Mouse (Mus musculus) forebrain, embryonic 15.5 days (tissue): ENCODE results near the gene Pla2g4d. TPM values are rescaled to one million over a fixed set of nuclear protein-coding genes. Genes with fewer than 3 reads are reported as not detected.

Experiments used
- ATAC-seq: fragments of 200-750 bp; cut with Nextera tagmentation; replicated peaks from 2 replicates; pipeline ENCODE4 v1.8.0; 2017; ENCODE audit warnings: mild to moderate bottlenecking, moderate TSS enrichment, moderate library complexity
- H3K27ac ChIP-seq: fragments of 300-500 bp; sonication (generic); replicated peaks from 2 replicates; pipeline ENCODE4 v1.5.1; 2015; ENCODE audit warnings: mild to moderate bottlenecking, inconsistent platforms
- H3K27me3 ChIP-seq: fragments of 300-500 bp; sonication (generic); 2 replicates; pipeline ENCODE4 v1.6.1; 2015; ENCODE audit warnings: inconsistent platforms
- H3K36me3 ChIP-seq: fragments of 300-500 bp; sonication (generic); 2 replicates; pipeline ENCODE4 v1.6.1; 2015; ENCODE audit warnings: mild to moderate bottlenecking, inconsistent platforms
- H3K4me1 ChIP-seq: fragments of 300-500 bp; sonication (generic); 2 replicates; pipeline ENCODE4 v1.6.1; 2015; ENCODE audit warnings: inconsistent platforms
- H3K4me2 ChIP-seq: fragments of 300-500 bp; sonication (generic); replicated peaks from 2 replicates; pipeline ENCODE4 v1.6.1; 2015; ENCODE audit warnings: mild to moderate bottlenecking, inconsistent platforms
- H3K4me3 ChIP-seq: fragments of 300-500 bp; sonication (generic); 2 replicates; pipeline ENCODE4 v1.5.1; 2015; ENCODE audit warnings: mild to moderate bottlenecking, inconsistent platforms
- H3K9ac ChIP-seq: fragments of 300-500 bp; sonication (generic); replicated peaks from 2 replicates; pipeline ENCODE4 v1.6.1; 2015; ENCODE audit warnings: mild to moderate bottlenecking, inconsistent platforms
- H3K9me3 ChIP-seq: fragments of 300-500 bp; sonication (generic); 2 replicates; pipeline ENCODE4 v1.6.1; 2016; ENCODE audit warnings: inconsistent platforms
- WGBS: fragments of 180-500 bp; shearing (Covaris S2); methylation state at CpG from one replicate; pipeline ENCODE4 v1.1.7; 2015; ENCODE audit warnings: mixed read lengths; 5-methylcytosine and 5-hydroxymethylcytosine counted together
- polyA plus RNA-seq: library from polyadenylated mRNA; unstranded; fragments of >200 nt; fragmentation: Nextera tagmentation; extraction: Ambion mirVana; gene quantifications from 2 replicates; pipeline ENCODE4 v1.2.1, GENCODE M21; 2015

The Pla2g4d gene
- not detected in 2 replicates for polyA plus RNA-seq

- Histone ChIP-seq H3K4me3 (no peak within 1 kb of the TSS), H3K27me3 (no peaks in the 10 kb centered on the region), H3K9ac (no peak within 1 kb of the TSS), H3K9me3 (no peaks in the 10 kb centered on the region), H3K4me2 (no peak within 1 kb of the TSS), H3K27ac (no peak within 1 kb of the TSS), H3K4me1 (no peaks in the 10 kb centered on the region), H3K36me3 (no peaks in the 10 kb centered on the region)
- ATAC-seq = no peak
- 73% methylated on average over 5 of the region's 5 CpGs for WGBS
These were observed at the start of gene Pla2g4d for GRCm38 (mm10) chr2:120288995-120289394. TSS of gene Pla2g4d (minus strand) at chr2:120289197.

DNA sequence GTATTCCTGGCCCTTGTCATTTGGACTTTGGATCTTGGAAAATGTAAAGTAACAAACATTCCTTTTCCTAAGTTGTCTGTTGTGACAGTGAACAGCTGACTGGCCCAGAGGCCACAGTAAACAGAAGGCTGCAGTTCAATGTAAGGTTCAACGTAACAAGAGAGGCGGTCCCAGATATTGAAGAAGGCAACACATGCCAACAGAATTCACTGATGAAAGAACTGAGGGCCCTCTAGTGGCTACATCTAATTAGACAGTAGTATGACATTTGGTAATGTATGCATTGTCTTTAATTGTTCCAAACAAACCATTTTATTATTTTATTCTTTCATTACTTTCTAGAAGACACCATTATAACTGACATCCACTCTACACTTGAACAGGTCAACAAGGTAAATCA, 48.9 kb upstream of the Pla2g4d start:
- no peak for ATAC-seq
- 74% methylated on average over 2 of the region's 2 CpGs for WGBS
- Histone ChIP-seq H3K27me3 (no peaks in the 10 kb centered on the region), H3K4me2 (no peak overlapping the region), H3K4me1 (no peaks in the 10 kb centered on the region), H3K9ac (no peak overlapping the region), H3K27ac (no peak overlapping the region), H3K36me3 (peaks cover 79% of the 10 kb centered on the region), H3K9me3 (no peaks in the 10 kb centered on the region), H3K4me3 (no peak overlapping the region)

GRCm38 (mm10) chr2:120331575-120331974, 42.6 kb upstream of the Pla2g4d start:
- Histone ChIP-seq H3K9me3 (no peaks in the 10 kb centered on the region), H3K4me2 (no peak overlapping the region), H3K27me3 (no peaks in the 10 kb centered on the region), H3K9ac (no peak overlapping the region), H3K36me3 (peaks cover 77% of the 10 kb centered on the region), H3K4me1 (no peaks in the 10 kb centered on the region), H3K27ac (no peak overlapping the region), H3K4me3 (no peak overlapping the region)
- WGBS = 86% methylated on average over 4 of the region's 4 CpGs
- no peak for ATAC-seq

DNA sequence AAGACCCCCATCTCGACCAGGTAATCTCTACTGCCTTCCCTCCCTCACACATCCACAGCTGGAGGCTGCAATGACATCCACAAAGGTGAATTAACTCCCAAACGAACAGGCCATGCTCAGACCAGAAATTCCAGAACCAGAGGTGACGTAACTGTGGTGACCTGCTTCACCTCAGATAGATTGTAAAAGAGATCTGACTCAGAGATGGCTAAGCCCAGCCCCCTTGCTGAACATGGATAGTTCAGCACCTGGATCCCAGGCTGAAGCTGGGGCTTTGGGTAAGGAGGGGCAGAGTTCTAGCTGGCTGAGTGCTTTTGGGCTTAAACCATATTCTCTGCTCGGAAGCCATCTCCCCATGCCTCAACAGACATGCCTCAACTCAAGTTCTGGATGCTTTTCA, 26.1 kb upstream of the Pla2g4d start:
- Histone ChIP-seq H3K9me3 (no peaks in the 10 kb centered on the region), H3K4me1 (no peaks in the 10 kb centered on the region), H3K36me3 (peaks cover 36% of the 10 kb centered on the region), H3K27ac (no peak overlapping the region), H3K4me2 (no peak overlapping the region), H3K27me3 (no peaks in the 10 kb centered on the region), H3K4me3 (no peak overlapping the region), H3K9ac (no peak overlapping the region)
- no peak for ATAC-seq
- 81% methylated on average over 4 of the region's 4 CpGs for WGBS

DNA sequence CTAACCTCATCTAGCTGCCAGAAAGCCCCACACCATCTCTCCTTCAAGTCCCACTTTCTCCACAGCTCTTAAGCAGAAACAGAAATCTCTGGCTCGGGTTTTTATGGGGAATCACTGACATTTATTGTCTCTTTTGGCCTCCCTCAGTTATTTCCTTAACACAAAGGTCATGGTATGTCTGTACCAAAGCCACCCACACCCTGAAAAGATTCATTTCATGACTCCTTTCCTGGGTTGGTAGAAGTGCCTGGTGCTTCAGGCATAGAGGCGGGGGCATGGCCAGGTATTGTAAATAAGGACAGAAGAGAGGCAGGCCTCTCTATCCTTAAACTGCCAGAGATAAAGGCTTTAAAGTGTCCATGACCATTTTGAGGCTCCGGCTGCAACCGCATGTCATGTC, 25.5 kb upstream of the Pla2g4d start:
- WGBS = 89% methylated on average over 4 of the region's 4 CpGs
- no peak overlapping the region for H3K27ac ChIP-seq
- no peak for ATAC-seq

DNA sequence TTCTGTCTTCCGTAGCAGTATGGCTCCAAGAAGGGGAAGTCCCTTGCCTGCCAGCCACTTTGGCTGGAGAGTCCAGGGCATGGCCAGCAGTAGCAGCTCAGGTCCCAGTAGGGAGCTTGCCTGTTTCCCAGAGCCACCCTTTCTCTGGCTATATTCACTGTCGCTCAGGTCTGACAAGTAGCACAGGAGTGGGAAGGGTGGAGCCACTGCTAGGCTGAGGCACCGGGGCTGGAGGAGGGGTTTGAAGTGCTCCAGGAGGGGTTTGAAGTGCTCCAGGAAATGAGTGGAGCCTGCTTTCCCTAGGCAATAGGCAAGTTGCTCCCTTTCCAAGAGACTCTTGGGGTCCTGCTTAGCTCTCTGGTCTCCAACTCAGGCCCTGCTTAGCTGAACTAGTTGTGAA, 25.0 kb upstream of the Pla2g4d start, which contains the start of gene Pla2g4f:
Gene Pla2g4f (minus strand): TSS at position 190 of the 400 bp plus-strand sequence.
- peaks cover 28% of the 10 kb centered on the region for H3K36me3 ChIP-seq
- 67% methylated on average over 3 of the region's 3 CpGs for WGBS
- no peaks in the 10 kb centered on the region for H3K9me3 ChIP-seq
- H3K4me1 ChIP-seq = no peaks in the 10 kb centered on the region
- no peak for ATAC-seq
- no peaks in the 10 kb centered on the region for H3K27me3 ChIP-seq
- H3K4me3 ChIP-seq = no peak within 1 kb of the TSS
- no peak within 1 kb of the TSS for H3K27ac ChIP-seq
- no peak within 1 kb of the TSS for H3K4me2 ChIP-seq
- no peak within 1 kb of the TSS for H3K9ac ChIP-seq

More for the DNA sequence above, 25.5 kb upstream of the Pla2g4d start:
- Histone ChIP-seq H3K27me3 (no peaks in the 10 kb centered on the region), H3K4me3 (no peak overlapping the region), H3K9me3 (no peaks in the 10 kb centered on the region), H3K4me1 (no peaks in the 10 kb centered on the region), H3K4me2 (no peak overlapping the region), H3K9ac (no peak overlapping the region), H3K36me3 (peaks cover 34% of the 10 kb centered on the region)

DNA sequence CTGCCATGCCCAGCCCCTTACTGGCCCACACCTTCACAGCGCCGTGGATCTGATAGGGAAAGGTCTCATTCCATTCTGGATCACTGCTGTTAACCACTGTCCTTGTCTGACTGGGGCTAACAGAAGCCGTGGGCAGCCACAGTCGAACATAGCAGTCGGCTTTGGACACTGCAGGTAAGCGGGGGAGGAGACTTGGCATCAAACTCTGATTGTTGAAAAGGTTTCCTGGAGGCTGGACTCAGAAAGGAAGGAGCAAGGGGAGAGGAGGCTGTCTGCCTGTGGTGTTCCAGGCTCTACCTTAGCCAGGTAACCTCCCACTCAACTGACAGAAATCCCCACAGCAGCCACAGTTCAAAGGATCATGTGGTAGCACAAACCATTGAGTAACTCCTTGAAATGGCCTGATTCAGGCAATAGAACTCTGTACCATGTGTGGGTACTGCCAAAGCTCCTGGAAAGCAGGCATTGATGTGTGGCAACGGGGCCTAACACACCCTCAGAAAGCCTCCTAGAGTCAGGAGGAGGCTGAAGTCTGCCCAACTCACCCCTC, 23.4 kb upstream of the Pla2g4d start:
- Histone ChIP-seq H3K4me1 (no peaks in the 10 kb centered on the region), H3K27me3 (no peaks in the 10 kb centered on the region), H3K9me3 (no peaks in the 10 kb centered on the region), H3K36me3 (peaks cover 14% of the 10 kb centered on the region), H3K4me2 (no peak overlapping the region), H3K4me3 (no peak overlapping the region), H3K27ac (no peak overlapping the region), H3K9ac (no peak overlapping the region)
- ATAC-seq = no peak
- whole genome bisulfite sequencing = 88% methylated on average over 7 of the region's 7 CpGs

DNA sequence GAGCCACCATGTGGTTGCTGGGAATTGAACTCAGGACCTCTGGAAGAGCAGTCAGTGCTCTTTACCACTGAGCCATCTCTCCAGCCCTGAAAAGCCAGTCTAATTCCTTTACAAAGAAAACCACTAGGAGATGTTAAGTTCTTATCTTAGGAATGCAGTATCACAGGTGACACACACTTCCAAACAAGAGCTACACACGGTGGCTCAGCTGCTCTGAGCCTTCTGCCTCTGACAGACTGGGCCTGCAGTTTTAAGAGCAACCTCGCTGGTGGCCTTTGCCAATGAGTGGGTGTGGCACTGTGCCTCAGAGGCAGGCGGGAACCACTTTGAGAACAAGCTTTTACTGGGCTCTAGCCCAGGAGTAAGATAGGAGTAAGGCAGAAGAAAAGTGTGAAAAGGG, 15.1 kb upstream of the Pla2g4d start:
- ATAC-seq = no peak
- H3K27ac ChIP-seq = no peak overlapping the region
- H3K4me3 ChIP-seq = no peak overlapping the region
- no peaks in the 10 kb centered on the region for H3K9me3 ChIP-seq
- no peak overlapping the region for H3K4me2 ChIP-seq
- WGBS = 28% methylated on average over 3 of the region's 3 CpGs
- H3K9ac ChIP-seq = no peak overlapping the region
- H3K27me3 ChIP-seq = no peaks in the 10 kb centered on the region
- H3K36me3 ChIP-seq = no peaks in the 10 kb centered on the region
- H3K4me1 ChIP-seq = no peaks in the 10 kb centered on the region

DNA sequence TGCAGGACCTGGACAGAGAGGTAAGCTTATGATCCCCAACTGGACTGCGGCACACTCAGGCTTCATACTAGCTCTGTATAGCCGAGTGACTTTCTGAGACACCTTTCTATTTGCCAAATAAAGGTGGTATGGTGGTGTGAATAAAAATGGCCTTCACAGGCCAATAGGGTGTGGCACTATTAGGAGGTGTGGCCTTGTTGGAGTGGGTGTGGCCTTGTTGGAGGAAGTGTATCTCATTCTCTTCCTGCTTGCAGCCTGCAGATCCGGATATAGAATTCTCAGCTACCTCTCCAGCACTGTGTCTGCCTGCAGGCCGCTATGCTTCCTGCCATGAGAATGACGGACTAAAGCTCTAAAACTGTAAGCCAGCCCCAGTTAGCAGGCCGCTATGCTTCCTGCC, 12.1 kb upstream of the Pla2g4d start:
- 96% methylated on average over 6 of the region's 6 CpGs for WGBS
- no peak for ATAC-seq
- no peaks in the 10 kb centered on the region for H3K36me3 ChIP-seq

DNA sequence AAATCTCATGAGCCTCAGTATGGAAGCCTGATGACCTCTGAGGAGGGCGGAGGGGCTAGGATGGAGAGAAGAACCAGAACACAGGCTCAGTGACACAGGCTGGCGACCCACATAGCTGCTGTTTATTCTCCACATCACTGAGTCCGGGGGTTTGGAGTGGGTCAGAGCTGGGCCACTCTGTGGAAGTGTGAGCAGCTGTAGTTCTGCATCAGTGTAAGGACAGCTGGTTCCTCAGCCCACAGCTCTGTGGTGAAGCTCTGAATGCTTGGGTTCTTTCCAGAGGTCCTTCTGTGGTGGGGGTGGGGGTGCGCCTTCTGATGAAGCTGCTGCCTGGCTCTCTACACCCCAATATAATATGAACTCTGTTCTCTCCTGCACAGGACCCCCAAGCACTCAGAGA, 10.9 kb upstream of the Pla2g4d start:
- WGBS = 90% methylated on average over 4 of the region's 4 CpGs
- Histone ChIP-seq H3K4me1 (no peaks in the 10 kb centered on the region), H3K9me3 (no peaks in the 10 kb centered on the region), H3K27ac (no peak overlapping the region), H3K9ac (no peak overlapping the region), H3K27me3 (no peaks in the 10 kb centered on the region), H3K4me2 (no peak overlapping the region), H3K4me3 (no peak overlapping the region), H3K36me3 (no peaks in the 10 kb centered on the region)
- ATAC-seq = no peak

More for the DNA sequence above, 12.1 kb upstream of the Pla2g4d start:
- Histone ChIP-seq H3K4me2 (no peak overlapping the region), H3K27me3 (no peaks in the 10 kb centered on the region), H3K9ac (no peak overlapping the region), H3K9me3 (no peaks in the 10 kb centered on the region), H3K27ac (no peak overlapping the region), H3K4me3 (no peak overlapping the region), H3K4me1 (no peaks in the 10 kb centered on the region)

DNA sequence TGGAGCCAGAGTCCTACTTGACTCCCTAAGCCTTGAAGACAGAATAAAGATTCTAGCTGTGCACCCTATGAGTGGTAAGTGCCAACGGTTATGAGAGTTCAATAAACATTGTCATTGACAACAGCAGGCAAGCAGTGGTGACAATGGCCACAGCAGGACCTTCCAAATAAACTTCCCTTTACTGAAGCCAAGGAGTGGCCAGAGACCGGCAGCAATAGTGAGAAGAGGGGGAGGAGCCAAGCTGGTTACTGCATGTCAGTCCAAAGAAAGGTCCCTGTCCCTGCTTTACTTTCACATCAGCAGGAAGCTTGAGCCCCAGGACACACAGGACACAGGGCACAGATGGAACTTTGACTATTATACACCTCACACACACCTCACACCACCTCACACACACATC, 7.2 kb upstream of the Pla2g4d start:
- Histone ChIP-seq H3K36me3 (no peaks in the 10 kb centered on the region), H3K9me3 (no peaks in the 10 kb centered on the region), H3K27me3 (no peaks in the 10 kb centered on the region), H3K27ac (no peak overlapping the region), H3K4me3 (no peak overlapping the region), H3K4me2 (no peak overlapping the region), H3K4me1 (no peaks in the 10 kb centered on the region), H3K9ac (no peak overlapping the region)
- ATAC-seq = no peak
- WGBS = 12% methylated on average over 2 of the region's 2 CpGs

GRCm38 (mm10) chr2:120291471-120292078, 2.6 kb upstream of the Pla2g4d start:
- H3K9me3 ChIP-seq = no peaks in the 10 kb centered on the region
- ATAC-seq = no peak
- no peaks in the 10 kb centered on the region for H3K27me3 ChIP-seq
- no peaks in the 10 kb centered on the region for H3K4me1 ChIP-seq
- H3K36me3 ChIP-seq = no peaks in the 10 kb centered on the region
- no peak overlapping the region for H3K9ac ChIP-seq
- 91% methylated on average over 8 of the region's 9 CpGs for WGBS
- H3K4me2 ChIP-seq = no peak overlapping the region
- no peak overlapping the region for H3K4me3 ChIP-seq
- H3K27ac ChIP-seq = no peak overlapping the region

DNA sequence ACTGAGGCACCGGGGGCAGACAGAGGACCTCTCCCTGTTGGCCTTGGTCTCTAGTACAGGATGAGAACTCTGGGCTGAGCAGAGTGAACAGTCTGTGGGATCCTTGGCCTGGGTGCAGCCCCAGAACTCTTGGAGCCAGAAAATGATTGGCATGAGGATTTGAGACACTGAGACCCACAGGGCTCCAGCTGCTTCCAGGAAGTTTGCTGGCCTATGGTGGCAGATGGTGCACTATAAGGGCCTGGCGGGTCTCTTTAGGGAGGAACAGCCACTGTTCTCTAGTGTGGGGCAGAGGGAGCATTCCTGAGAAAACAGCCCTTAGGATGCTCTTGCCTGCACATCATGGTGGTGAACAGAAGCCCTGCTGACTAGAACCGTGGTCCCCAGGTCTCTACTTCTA, 596 bp downstream of the Pla2g4d start:
- Histone ChIP-seq H3K27ac (no peak overlapping the region), H3K4me3 (no peak overlapping the region), H3K9ac (no peak overlapping the region), H3K27me3 (no peaks in the 10 kb centered on the region), H3K4me2 (no peak overlapping the region), H3K4me1 (no peaks in the 10 kb centered on the region), H3K36me3 (no peaks in the 10 kb centered on the region), H3K9me3 (no peaks in the 10 kb centered on the region)
- WGBS = 88% methylated on average over 3 of the region's 3 CpGs
- no peak for ATAC-seq
